Mouse (Mus musculus): Measurements from ENCODE around the gene N4bp2. TPM values are rescaled to one million over a fixed set of nuclear protein-coding genes. Genes with fewer than 3 reads are reported as not detected.

N4bp2 gene
- polyA plus RNA-seq, 1 experiment from 2014 or later = 33.5 TPM

- no peaks in the 10 kb centered on the region for H3K36me3 ChIP-seq
- no peak overlapping the region for H3K4me3 ChIP-seq
- no peak overlapping the region for H3K27ac ChIP-seq
- no peaks in the 10 kb centered on the region for H3K27me3 ChIP-seq
- no peaks in the 10 kb centered on the region for H3K9me3 ChIP-seq
- H3K4me2 ChIP-seq = no peak overlapping the region
- no peak for ATAC-seq (ENCODE audit: insufficient number of reproducible peaks, insufficient read depth, low FRiP score, low TSS enrichment, low read depth)
- no peak overlapping the region for H3K9ac ChIP-seq
- H3K4me1 ChIP-seq = no peaks in the 10 kb centered on the region
Measured at GRCm38 (mm10) chr5:65748880-65749279, 14.4 kb upstream of the N4bp2 start.

GRCm38 (mm10) chr5:65752021-65752420 lies 11.3 kb upstream of the N4bp2 start:
- Histone ChIP-seq H3K4me2 (no peak overlapping the region), H3K27me3 (no peaks in the 10 kb centered on the region), H3K36me3 (no peaks in the 10 kb centered on the region), H3K4me1 (no peaks in the 10 kb centered on the region), H3K9me3 (no peaks in the 10 kb centered on the region), H3K27ac (no peak overlapping the region), H3K4me3 (no peak overlapping the region), H3K9ac (no peak overlapping the region)
- WGBS = 47% methylated on average over 4 of the region's 4 CpGs
- no peak for ATAC-seq (ENCODE audit: insufficient number of reproducible peaks, insufficient read depth, low FRiP score, low TSS enrichment, low read depth)

GRCm38 (mm10) chr5:65755859-65756258 lies 7.5 kb upstream of the N4bp2 start:
- Histone ChIP-seq H3K9ac (no peak overlapping the region), H3K27ac (no peak overlapping the region), H3K27me3 (no peaks in the 10 kb centered on the region), H3K4me2 (no peak overlapping the region), H3K36me3 (peaks cover 3% of the 10 kb centered on the region; the same call in 1 of the 2 replicates), H3K4me1 (no peaks in the 10 kb centered on the region), H3K4me3 (no peak overlapping the region), H3K9me3 (no peaks in the 10 kb centered on the region)
- no peak for ATAC-seq (ENCODE audit: insufficient number of reproducible peaks, insufficient read depth, low FRiP score, low TSS enrichment, low read depth)
- WGBS = 88% methylated on average over 5 of the region's 5 CpGs

- no peak overlapping the region for H3K9ac ChIP-seq
- peaks cover 6% of the 10 kb centered on the region; the same call in 1 of the 2 replicates for H3K36me3 ChIP-seq
- 67% methylated on average over 1 of the region's 1 CpGs for WGBS
- no peak overlapping the region for H3K4me2 ChIP-seq
- no peak for ATAC-seq (ENCODE audit: insufficient number of reproducible peaks, insufficient read depth, low FRiP score, low TSS enrichment, low read depth)
- no peak overlapping the region for H3K4me3 ChIP-seq
- H3K9me3 ChIP-seq = no peaks in the 10 kb centered on the region
- H3K4me1 ChIP-seq = peaks cover 4% of the 10 kb centered on the region; the same call in 1 of the 2 replicates
- H3K27me3 ChIP-seq = no peaks in the 10 kb centered on the region
- H3K27ac ChIP-seq = no peak overlapping the region
Measured at GRCm38 (mm10) chr5:65757110-65757509, 6.2 kb upstream of the N4bp2 start.

GRCm38 (mm10) chr5:65760041-65760440 lies 3.3 kb upstream of the N4bp2 start:
- Histone ChIP-seq H3K27ac (no peak overlapping the region), H3K4me2 (no peak overlapping the region), H3K36me3 (peaks cover 6% of the 10 kb centered on the region; the same call in 1 of the 2 replicates), H3K9ac (no peak overlapping the region), H3K27me3 (no peaks in the 10 kb centered on the region), H3K4me3 (no peak overlapping the region), H3K4me1 (peaks cover 4% of the 10 kb centered on the region; the same call in 1 of the 2 replicates), H3K9me3 (no peaks in the 10 kb centered on the region)
- ATAC-seq (ENCODE audit: insufficient number of reproducible peaks, insufficient read depth, low FRiP score, low TSS enrichment, low read depth) = no peak
- WGBS = 88% methylated on average over 4 of the region's 4 CpGs

GRCm38 (mm10) chr5:65760599-65760998 lies 2.7 kb upstream of the N4bp2 start:
- ATAC-seq (ENCODE audit: insufficient number of reproducible peaks, insufficient read depth, low FRiP score, low TSS enrichment, low read depth) = no peak
- WGBS = 90% methylated on average over 2 of the region's 2 CpGs
- peaks cover 7% of the 10 kb centered on the region for H3K4me1 ChIP-seq

GRCm38 (mm10) chr5:65761020-65761419 lies 2.3 kb upstream of the N4bp2 start:
- no peak overlapping the region for H3K27ac ChIP-seq
- no peak overlapping the region for H3K4me3 ChIP-seq
- H3K27me3 ChIP-seq = no peaks in the 10 kb centered on the region
- no peak overlapping the region for H3K9ac ChIP-seq
- H3K4me1 ChIP-seq = peaks cover 8% of the 10 kb centered on the region
- WGBS = 86% methylated on average over 5 of the region's 5 CpGs
- H3K9me3 ChIP-seq = no peaks in the 10 kb centered on the region
- peaks cover 6% of the 10 kb centered on the region; the same call in 1 of the 2 replicates for H3K36me3 ChIP-seq
- no peak for ATAC-seq (ENCODE audit: insufficient number of reproducible peaks, insufficient read depth, low FRiP score, low TSS enrichment, low read depth)
- no peak overlapping the region for H3K4me2 ChIP-seq

More at GRCm38 (mm10) chr5:65760599-65760998, 2.7 kb upstream of the N4bp2 start:
- Histone ChIP-seq H3K9ac (no peak overlapping the region), H3K36me3 (peaks cover 6% of the 10 kb centered on the region; the same call in 1 of the 2 replicates), H3K4me2 (no peak overlapping the region), H3K9me3 (no peaks in the 10 kb centered on the region), H3K27ac (no peak overlapping the region), H3K27me3 (no peaks in the 10 kb centered on the region), H3K4me3 (no peak overlapping the region)

GRCm38 (mm10) chr5:65761921-65762320 lies 1.4 kb upstream of the N4bp2 start:
- Histone ChIP-seq H3K27me3 (no peaks in the 10 kb centered on the region), H3K9ac (no peak overlapping the region), H3K36me3 (peaks cover 6% of the 10 kb centered on the region; the same call in 1 of the 2 replicates), H3K9me3 (no peaks in the 10 kb centered on the region), H3K4me2 (no peak overlapping the region), H3K4me1 (peaks cover 8% of the 10 kb centered on the region), H3K27ac (no peak overlapping the region), H3K4me3 (no peak overlapping the region)
- no peak for ATAC-seq (ENCODE audit: insufficient number of reproducible peaks, insufficient read depth, low FRiP score, low TSS enrichment, low read depth)

- H3K36me3 ChIP-seq = peaks cover 6% of the 10 kb centered on the region; the same call in 1 of the 2 replicates
- 0% methylated on average over 3 of the region's 3 CpGs for WGBS
- peaks cover 8% of the 10 kb centered on the region for H3K4me1 ChIP-seq
- peak overlapping the region; percentile 99 for H3K9ac ChIP-seq
- ATAC-seq (ENCODE audit: insufficient number of reproducible peaks, insufficient read depth, low FRiP score, low TSS enrichment, low read depth) = no peak
- H3K9me3 ChIP-seq = no peaks in the 10 kb centered on the region
- peak overlapping the region; percentile 62 for H3K4me2 ChIP-seq
- H3K4me3 ChIP-seq = peak overlapping the region; percentile 90
- H3K27ac ChIP-seq = peak overlapping the region; percentile 100
- H3K27me3 ChIP-seq = no peaks in the 10 kb centered on the region
Measured at GRCm38 (mm10) chr5:65762686-65763085, 635 bp upstream of the N4bp2 start.

GRCm38 (mm10) chr5:65763916-65764785 lies 830 bp downstream of the N4bp2 start:
- peak; percentile 88 for ATAC-seq (ENCODE audit: insufficient number of reproducible peaks, insufficient read depth, low FRiP score, low TSS enrichment, low read depth)
- Histone ChIP-seq H3K4me2 (peak overlapping the region; percentile 62), H3K27ac (peak overlapping the region; percentile 100), H3K9me3 (no peaks in the 10 kb centered on the region), H3K4me1 (peaks cover 8% of the 10 kb centered on the region), H3K27me3 (no peaks in the 10 kb centered on the region), H3K4me3 (peak overlapping the region; percentile 90), H3K36me3 (peaks cover 8% of the 10 kb centered on the region; the same call in 1 of the 2 replicates), H3K9ac (peak overlapping the region; percentile 99)
- WGBS = under 1% methylated on average over 91 of the region's 121 CpGs

GRCm38 (mm10) chr5:65764786-65765634 lies 1.7 kb downstream of the N4bp2 start:
- Histone ChIP-seq H3K27me3 (no peaks in the 10 kb centered on the region), H3K9ac (peak overlapping the region; percentile 99), H3K27ac (peak overlapping the region; percentile 100), H3K36me3 (peaks cover 8% of the 10 kb centered on the region; the same call in 1 of the 2 replicates), H3K4me2 (peak overlapping the region; percentile 62), H3K4me3 (peak overlapping the region; percentile 90), H3K9me3 (no peaks in the 10 kb centered on the region), H3K4me1 (peaks cover 8% of the 10 kb centered on the region)
- peak; percentile 90 for ATAC-seq (ENCODE audit: insufficient number of reproducible peaks, insufficient read depth, low FRiP score, low TSS enrichment, low read depth)
- WGBS = 4% methylated on average over 36 of the region's 36 CpGs
